Mouse (Mus musculus): ENCODE data around the gene Taar9. TPM values are rescaled to one million over a fixed set of nuclear protein-coding genes. Genes with fewer than 3 reads are reported as not detected.
"Not testable (repeated sequence)": the region's sequence is repeated elsewhere in the genome, so short reads cannot be mapped to it uniquely, and the experiment has no call there.

Gene Taar9
- total RNA-seq, 4 experiments from 2014 or later, result not detected

DNA sequence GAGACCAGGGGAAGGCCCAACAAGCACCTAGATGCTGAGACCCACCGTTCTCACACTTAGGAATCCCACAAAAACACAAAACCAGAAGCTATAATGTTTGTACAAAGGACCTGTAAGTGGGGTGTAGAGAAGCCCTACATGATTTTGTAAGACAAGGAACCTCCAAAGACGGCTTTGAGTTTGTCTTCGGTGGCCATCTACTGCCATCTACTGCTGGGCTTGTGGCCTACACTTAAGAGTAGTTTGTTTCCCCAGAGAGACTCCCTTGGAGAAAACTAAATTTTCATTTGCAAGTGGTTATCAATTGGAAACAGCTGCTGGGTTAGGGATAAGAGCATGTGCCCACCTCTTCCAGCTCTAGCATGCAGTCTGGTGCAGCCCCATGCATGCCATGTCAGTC lies 29.2 kb downstream of the Taar9 start:
- DNase-seq (ENCODE audit: low spot score in 2 of 2), result no peak

GRCm38 (mm10) chr10:24076200-24076599 lies 33.1 kb downstream of the Taar9 start, which contains the start of gene Taar8a:
Gene Taar8a, plus strand, starts transcription at chr10:24076500.
- DNase-seq (ENCODE audit: low spot score in 2 of 2), result not testable (repeated sequence)

- DNase-seq (ENCODE audit: low spot score in 2 of 2), result not testable (repeated sequence)
These were observed 34.6 kb downstream of the Taar9 start for GRCm38 (mm10) chr10:24074751-24075150.

DNA sequence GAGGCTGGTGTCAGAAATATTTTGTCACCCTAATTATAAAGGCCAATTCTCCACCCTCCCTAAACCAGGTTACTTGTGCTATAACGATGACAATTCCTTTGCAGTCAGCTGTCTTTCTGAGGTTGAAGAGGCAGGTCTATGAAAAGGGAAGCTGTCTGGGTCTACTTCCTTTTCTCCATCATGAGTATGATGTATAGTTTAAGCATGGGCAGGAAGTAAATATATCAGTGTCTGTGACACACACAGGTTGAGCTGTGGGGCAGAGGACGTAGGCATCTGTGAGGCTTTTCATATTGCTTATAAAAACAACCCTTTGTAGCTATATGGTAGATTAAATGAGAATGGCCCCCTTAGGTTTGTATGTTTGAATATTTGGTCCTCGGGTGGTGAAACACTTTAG lies 50.3 kb downstream of the Taar9 start:
- DNase-seq (ENCODE audit: low spot score in 2 of 2), result no peak

Other genes with a start within 250 kb of the Taar9 start
- gene Vnn1, start 214.8 kb downstream of the Taar9 start, total RNA-seq (2022), result under 1 TPM in 2 of 4 experiments, not detected in 2; 0.13 to 0.35 TPM
- gene Taar1, start 189.2 kb downstream of the Taar9 start, total RNA-seq (2022), result not detected
- not detected for gene Taar2, start 171.0 kb downstream of the Taar9 start, total RNA-seq (2022)
- not detected for gene Taar3, start 160.0 kb downstream of the Taar9 start, total RNA-seq (2022)
- gene Taar4, start 149.0 kb downstream of the Taar9 start, total RNA-seq (2022), result not detected
- not detected for gene Taar5, start 138.8 kb downstream of the Taar9 start, total RNA-seq (2022)
- not detected for gene Taar6, start 123.9 kb downstream of the Taar9 start, total RNA-seq (2022)
- gene Taar7a, start 116.1 kb downstream of the Taar9 start, total RNA-seq (2022), result not detected
- gene Taar7b, start 109.6 kb downstream of the Taar9 start, total RNA-seq (2022), result not detected
- not detected for gene Taar7d, start 82.3 kb downstream of the Taar9 start, total RNA-seq (2022)
- gene Taar7e, start 71.9 kb downstream of the Taar9 start, total RNA-seq (2022), result not detected
- gene Taar7f, start 60.0 kb downstream of the Taar9 start, total RNA-seq (2022), result not detected
- gene Taar8a, start 33.0 kb downstream of the Taar9 start, total RNA-seq (2022), result not detected
- gene Taar8b, start 17.2 kb downstream of the Taar9 start, total RNA-seq (2022), result not detected
- not detected for gene Taar8c, start 7.6 kb downstream of the Taar9 start, total RNA-seq (2022)
- gene Stx7, start 39.8 kb upstream of the Taar9 start, total RNA-seq (2022), result 10 to 100 TPM; 22.1 to 28.8 (median 24.4) TPM
- 1 to 10 TPM in 1 of 4 experiments, under 1 TPM in 3; 0.07 to 1.5 (median 0.31) TPM for gene Moxd1, start 114.0 kb upstream of the Taar9 start, total RNA-seq (2022)